Mouse (Mus musculus): ENCODE results near the gene Gm28048.

- TF ChIP-seq POLR2A (IDR thresholded peaks at IDR 0.05; ENCODE audit: borderline replicate concordance, insufficient read depth, low read length) (no peak), CTCF (IDR thresholded peaks at IDR 0.05; ENCODE audit: borderline replicate concordance, insufficient read depth, low read depth, low read length) (no peak)
Observed at GRCm38 (mm10) chr11:22919336-22919735, 62.6 kb downstream of the Gm28048 start.

Measured in cerebellum, adult 2 months (tissue).